Mouse (Mus musculus): Measurements from ENCODE around the gene Mia3. TPM values are rescaled to one million over a fixed set of nuclear protein-coding genes. Genes with fewer than 3 reads are reported as not detected.

The Mia3 gene
- total RNA-seq (2023), result 198 TPM

GRCm38 (mm10) chr1:183369427-183370014 is at the start of gene Mia3:
Gene Mia3, minus strand, starts transcription at chr1:183369553.

GRCm38 (mm10) chr1:183417873-183418272 is 48.5 kb upstream of the Mia3 start, which contains the start of gene Hhipl2:
Gene Hhipl2, plus strand, starts transcription at chr1:183418215.

GRCm38 (mm10) chr1:183388426-183389406 is 19.4 kb upstream of the Mia3 start, which contains the start of gene Taf1a:
Gene Taf1a, plus strand, starts transcription at chr1:183388981.

GRCm38 (mm10) chr1:183296877-183297383 is 72.4 kb downstream of the Mia3 start, which contains the start of gene Brox:
Gene Brox, minus strand, starts transcription at chr1:183297269.

GRCm38 (mm10) chr1:183296465-183296864 is 72.9 kb downstream of the Mia3 start, which contains the start of gene Aida:
Gene Aida, plus strand, starts transcription at chr1:183296590.

Other genes with a start within 250 kb of the Mia3 start
- 26.9 TPM for gene Disp1, start 148.0 kb downstream of the Mia3 start, total RNA-seq (2023)
- 43.6 TPM for gene Aida, start 73.0 kb downstream of the Mia3 start, total RNA-seq (2023)
- 47.4 TPM for gene Brox, start 72.3 kb downstream of the Mia3 start, total RNA-seq (2023)
- 21.0 TPM for gene Taf1a, start 19.4 kb upstream of the Mia3 start, total RNA-seq (2023)
- not detected for gene Hhipl2, start 48.7 kb upstream of the Mia3 start, total RNA-seq (2023)